Mouse (Mus musculus): Measurements from ENCODE around the gene Plxnb1.

GRCm38 (mm10) chr9:109056916-109057315, 38.3 kb upstream of the Plxnb1 start:
- no peak for TF ChIP-seq CTCF (conservative IDR thresholded peaks at IDR 0.05 in 1 of 2, IDR thresholded peaks at IDR 0.05 in 1 of 2; ENCODE audit: low read depth in 2 of 2, low read length in 2 of 2)
- TF ChIP-seq SIN3A (IDR thresholded peaks at IDR 0.05; ENCODE audit: low read length), result no peak

All from CH12.LX (cell line).